Mouse (Mus musculus) midbrain, embryonic 14.5 days (tissue): ENCODE measurements around the gene Gm28308. TPM values are rescaled to one million over a fixed set of nuclear protein-coding genes. Genes with fewer than 3 reads are reported as not detected.

ENCODE experiments used
- ATAC-seq: fragments of 200-750 bp; cut with Nextera tagmentation; 2 replicates; pipeline ENCODE4 v1.8.0; 2017; ENCODE audit warnings: moderate number of reproducible peaks, moderate library complexity; ENCODE audit not compliant: low FRiP score, low TSS enrichment
- DNase-seq: peaks from one replicate; pipeline ENCODE4 v3.0.0-alpha.2; 2015
- H3K27ac ChIP-seq: fragments of 300-500 bp; sonication (generic); replicated peaks from 2 replicates; pipeline ENCODE4 v1.5.1; 2014; ENCODE audit warnings: mild to moderate bottlenecking, low read depth, low read length, moderate library complexity
- H3K27me3 ChIP-seq: fragments of 300-500 bp; sonication (generic); 2 replicates; pipeline ENCODE4 v1.6.1; 2014; ENCODE audit warnings: low read length, control low read depth, mixed read lengths; ENCODE audit not compliant: control insufficient read depth, insufficient read depth
- H3K36me3 ChIP-seq: fragments of 300-500 bp; sonication (generic); 2 replicates; pipeline ENCODE4 v1.6.1; 2014; ENCODE audit warnings: low read length, control low read depth; ENCODE audit not compliant: control insufficient read depth, insufficient read depth
- H3K4me1 ChIP-seq: fragments of 300-500 bp; sonication (generic); 2 replicates; pipeline ENCODE4 v1.6.1; 2014; ENCODE audit warnings: mild to moderate bottlenecking, antibody characterized with exemption, low read length, control low read depth; ENCODE audit not compliant: control insufficient read depth, insufficient read depth
- H3K4me2 ChIP-seq: fragments of 300-500 bp; sonication (generic); 2 replicates; pipeline ENCODE4 v1.6.1; 2014; ENCODE audit warnings: mild to moderate bottlenecking, low read length, moderate library complexity
- H3K4me3 ChIP-seq: fragments of 300-500 bp; sonication (generic); replicated peaks from 2 replicates; pipeline ENCODE4 v1.5.1; 2014; ENCODE audit warnings: low read depth, low read length
- H3K9ac ChIP-seq: fragments of 300-500 bp; sonication (generic); replicated peaks from 2 replicates; pipeline ENCODE4 v1.6.1; 2014; ENCODE audit warnings: mild to moderate bottlenecking, low read length, moderate library complexity
- H3K9me3 ChIP-seq: fragments of 300-500 bp; sonication (generic); 2 replicates; pipeline ENCODE4 v1.6.1; 2016; ENCODE audit warnings: low read length, control low read depth, mixed read lengths; ENCODE audit not compliant: control insufficient read depth
- WGBS: fragments of 180-500 bp; shearing (Covaris S2); extraction: QIAGEN DNeasy Blood & Tissue Kit; methylation state at CpG from one replicate; pipeline ENCODE4 v1.1.7; 2014; 5-methylcytosine and 5-hydroxymethylcytosine counted together
- polyA plus RNA-seq: library from polyadenylated mRNA; unstranded; fragments of >200 nt; fragmentation: Nextera tagmentation; extraction: Ambion mirVana; gene quantifications from 2 replicates; pipeline ENCODE4 v1.2.1, GENCODE M21; 2014

The Gm28308 gene
- polyA plus RNA-seq, 1 experiment from 2014 or later = not detected

GRCm38 (mm10) chr6:52247766-52248637, 34.9 kb upstream of the Gm28308 start:
- H3K27me3 ChIP-seq = peaks cover 100% of the 10 kb centered on the region
- DNase-seq (no peak), ATAC-seq (no peak)
- H3K4me1 ChIP-seq = no peaks in the 10 kb centered on the region
- H3K36me3 ChIP-seq = no peaks in the 10 kb centered on the region
- H3K9me3 ChIP-seq = no peaks in the 10 kb centered on the region
- H3K4me2 ChIP-seq = no peak overlapping the region
- no peak overlapping the region for H3K4me3 ChIP-seq
- H3K27ac ChIP-seq = no peak overlapping the region
- 2% methylated on average over 23 of the region's 23 CpGs for WGBS
- no peak overlapping the region for H3K9ac ChIP-seq

GRCm38 (mm10) chr6:52246916-52247315, 33.8 kb upstream of the Gm28308 start:
- Histone ChIP-seq H3K9ac (no peak overlapping the region), H3K4me3 (no peak overlapping the region), H3K4me2 (no peak overlapping the region), H3K9me3 (no peaks in the 10 kb centered on the region), H3K27me3 (peaks cover 100% of the 10 kb centered on the region), H3K27ac (no peak overlapping the region), H3K4me1 (no peaks in the 10 kb centered on the region), H3K36me3 (no peaks in the 10 kb centered on the region)
- DNase-seq = no peak
- ATAC-seq = no peak
- WGBS = 6% methylated on average over 3 of the region's 3 CpGs

- Histone ChIP-seq H3K27me3 (peaks cover 100% of the 10 kb centered on the region), H3K4me1 (no peaks in the 10 kb centered on the region), H3K9me3 (no peaks in the 10 kb centered on the region), H3K4me3 (no peak overlapping the region), H3K4me2 (no peak overlapping the region), H3K27ac (no peak overlapping the region), H3K9ac (no peak overlapping the region), H3K36me3 (no peaks in the 10 kb centered on the region)
- WGBS = 1% methylated on average over 26 of the region's 26 CpGs
- DNase-seq = no peak
- ATAC-seq = no peak
These were observed 33.3 kb upstream of the Gm28308 start for GRCm38 (mm10) chr6:52246403-52246803.

- WGBS = 0% methylated on average over 20 of the region's 20 CpGs
- no peaks in the 10 kb centered on the region for H3K36me3 ChIP-seq
These were observed 32.6 kb upstream of the Gm28308 start, which contains the start of gene Hoxa11 for GRCm38 (mm10) chr6:52245757-52246142. Gene Hoxa11 (minus strand): TSS chr6:52245810.

DNA sequence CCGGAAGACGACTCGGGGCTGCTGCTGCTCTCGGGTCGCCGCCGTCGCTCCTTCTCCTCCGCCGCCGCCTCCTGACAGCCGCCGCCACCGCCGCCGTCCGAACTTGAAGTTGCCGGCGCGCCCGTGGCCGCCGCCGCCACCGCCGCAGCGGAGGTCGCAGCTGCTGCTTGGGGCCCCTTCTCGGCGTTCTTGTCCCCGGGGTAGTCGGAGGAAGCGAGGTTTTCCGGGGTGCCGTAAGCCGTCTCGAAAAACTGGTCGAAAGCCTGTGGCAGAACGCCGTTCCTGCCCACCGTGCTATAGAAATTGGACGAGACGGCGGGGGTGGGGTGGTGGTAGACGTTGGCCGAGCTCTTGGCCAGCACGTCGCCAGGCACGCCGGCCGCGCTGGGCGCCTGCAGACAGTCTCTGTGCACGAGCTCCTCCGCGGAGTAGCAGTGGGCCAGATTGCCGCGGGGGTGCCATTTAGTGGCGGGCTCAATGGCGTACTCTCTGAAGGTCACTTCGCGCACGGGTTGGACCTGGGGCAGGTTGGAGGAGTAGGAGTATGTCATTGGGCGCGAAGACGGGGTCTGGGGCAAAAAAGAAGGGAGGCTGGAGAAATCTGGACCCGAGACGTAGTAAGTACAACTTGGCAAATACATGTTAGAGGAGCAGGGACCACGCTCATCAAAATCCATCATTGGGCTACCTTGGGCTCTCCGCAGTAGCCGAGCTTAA, 32.1 kb upstream of the Gm28308 start:
- no peak overlapping the region for H3K4me3 ChIP-seq
- no peaks in the 10 kb centered on the region for H3K4me1 ChIP-seq
- no peaks in the 10 kb centered on the region for H3K36me3 ChIP-seq
- H3K27ac ChIP-seq = no peak overlapping the region
- no peaks in the 10 kb centered on the region for H3K9me3 ChIP-seq
- under 1% methylated on average over 71 of the region's 71 CpGs for WGBS
- no peak overlapping the region for H3K4me2 ChIP-seq
- H3K9ac ChIP-seq = no peak overlapping the region
- ATAC-seq (no peak), DNase-seq (no peak)
- H3K27me3 ChIP-seq = peaks cover 100% of the 10 kb centered on the region

More at GRCm38 (mm10) chr6:52245757-52246142, 32.6 kb upstream of the Gm28308 start, which contains the start of gene Hoxa11:
- no peak within 1 kb of the TSS for H3K4me2 ChIP-seq
- no peak within 1 kb of the TSS for H3K4me3 ChIP-seq
- no peaks in the 10 kb centered on the region for H3K4me1 ChIP-seq
- DNase-seq (no peak), ATAC-seq (no peak)
- peaks cover 100% of the 10 kb centered on the region for H3K27me3 ChIP-seq
- H3K9ac ChIP-seq = no peak within 1 kb of the TSS
- no peaks in the 10 kb centered on the region for H3K9me3 ChIP-seq
- H3K27ac ChIP-seq = no peak within 1 kb of the TSS

- Histone ChIP-seq H3K4me2 (no peak overlapping the region), H3K27me3 (peaks cover 100% of the 10 kb centered on the region), H3K9me3 (no peaks in the 10 kb centered on the region), H3K9ac (no peak overlapping the region), H3K4me1 (no peaks in the 10 kb centered on the region), H3K36me3 (no peaks in the 10 kb centered on the region), H3K27ac (no peak overlapping the region), H3K4me3 (no peak overlapping the region)
- DNase-seq = no peak
- WGBS = 2% methylated on average over 23 of the region's 23 CpGs
- ATAC-seq = no peak
These were observed 31.4 kb upstream of the Gm28308 start for GRCm38 (mm10) chr6:52244471-52245039.

DNA sequence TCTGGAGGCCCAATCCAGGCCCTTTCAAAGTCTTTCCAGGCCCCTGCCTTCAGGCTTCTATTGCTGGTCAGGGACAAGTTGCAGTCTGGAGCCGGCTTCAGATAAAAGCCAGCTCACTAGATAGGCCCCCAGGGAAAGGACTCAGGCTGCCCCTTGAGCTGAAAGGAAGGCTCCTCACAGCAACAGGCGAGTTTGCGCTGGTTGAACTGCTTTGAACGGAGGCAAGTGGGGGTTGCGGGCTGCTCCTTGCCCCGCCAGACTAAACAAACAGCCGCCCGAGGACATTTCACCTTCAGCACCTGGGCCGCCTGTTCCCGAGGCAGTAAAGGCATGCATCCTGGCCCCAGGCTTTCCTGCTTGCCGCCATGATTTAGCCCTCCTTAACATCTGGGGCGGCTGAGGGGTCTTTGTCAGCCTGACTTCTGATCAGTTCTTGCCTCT, 30.6 kb upstream of the Gm28308 start:
- no peak for DNase-seq

GRCm38 (mm10) chr6:52242801-52243332, 29.7 kb upstream of the Gm28308 start:
- Histone ChIP-seq H3K27ac (no peak overlapping the region), H3K9me3 (no peaks in the 10 kb centered on the region), H3K36me3 (no peaks in the 10 kb centered on the region), H3K27me3 (peaks cover 99% of the 10 kb centered on the region), H3K4me1 (no peaks in the 10 kb centered on the region), H3K4me3 (no peak overlapping the region), H3K9ac (no peak overlapping the region), H3K4me2 (no peak overlapping the region)
- DNase-seq (no peak), ATAC-seq (no peak)
- 2% methylated on average over 4 of the region's 4 CpGs for WGBS

More for the DNA sequence above, 30.6 kb upstream of the Gm28308 start:
- WGBS = under 1% methylated on average over 12 of the region's 12 CpGs
- no peak for ATAC-seq
- Histone ChIP-seq H3K4me1 (no peaks in the 10 kb centered on the region), H3K27ac (no peak overlapping the region), H3K9me3 (no peaks in the 10 kb centered on the region), H3K27me3 (peaks cover 99% of the 10 kb centered on the region), H3K4me2 (no peak overlapping the region), H3K36me3 (no peaks in the 10 kb centered on the region), H3K4me3 (no peak overlapping the region), H3K9ac (no peak overlapping the region)
